Mouse (Mus musculus) heart, embryonic 10.5 days (tissue): ENCODE measurements around the gene Tex2. TPM values are rescaled to one million over a fixed set of nuclear protein-coding genes. Genes with fewer than 3 reads are reported as not detected.
"Not testable (repeated sequence)": the region's sequence is repeated elsewhere in the genome, so short reads cannot be mapped to it uniquely, and the experiment has no call there.

Experiments
- DNase-seq: peaks from one replicate; pipeline ENCODE4 v3.0.0-alpha.2; 2017; ENCODE audit warnings: low spot score
- H3K27ac ChIP-seq: fragments of 300-500 bp; sonication (generic); 2 replicates; pipeline ENCODE4 v1.5.1; 2016; ENCODE audit warnings: mild to moderate bottlenecking
- H3K27me3 ChIP-seq: fragments of 300-500 bp; sonication (generic); 2 replicates; pipeline ENCODE4 v1.6.1; 2016; ENCODE audit warnings: mild to moderate bottlenecking; ENCODE audit not compliant: poor library complexity, insufficient read depth, severe bottlenecking
- H3K36me3 ChIP-seq: fragments of 300-500 bp; sonication (generic); 2 replicates; pipeline ENCODE4 v1.6.1; 2016; ENCODE audit warnings: mild to moderate bottlenecking, moderate library complexity
- H3K4me1 ChIP-seq: fragments of 300-500 bp; sonication (generic); 2 replicates; pipeline ENCODE4 v1.6.1; 2016; ENCODE audit warnings: mild to moderate bottlenecking
- H3K4me3 ChIP-seq: fragments of 300-500 bp; sonication (generic); 2 replicates; pipeline ENCODE4 v1.5.1; 2016; ENCODE audit warnings: mild to moderate bottlenecking, moderate library complexity
- H3K9me3 ChIP-seq: fragments of 300-500 bp; sonication (generic); 2 replicates; pipeline ENCODE4 v1.6.1; 2016; ENCODE audit warnings: mild to moderate bottlenecking, moderate library complexity
- WGBS: fragments of 180-500 bp; shearing (Covaris S2); methylation state at CpG from one replicate; pipeline ENCODE4 v1.1.7; 2016; 5-methylcytosine and 5-hydroxymethylcytosine counted together
- polyA plus RNA-seq: library from polyadenylated mRNA; unstranded; fragments of >200 nt; fragmentation: Nextera tagmentation; extraction: Ambion mirVana; gene quantifications from 2 replicates; pipeline ENCODE4 v1.2.1, GENCODE M21; 2016

The Tex2 gene
- polyA plus RNA-seq, 1 experiment from 2014 or later: 12.5 TPM

DNA sequence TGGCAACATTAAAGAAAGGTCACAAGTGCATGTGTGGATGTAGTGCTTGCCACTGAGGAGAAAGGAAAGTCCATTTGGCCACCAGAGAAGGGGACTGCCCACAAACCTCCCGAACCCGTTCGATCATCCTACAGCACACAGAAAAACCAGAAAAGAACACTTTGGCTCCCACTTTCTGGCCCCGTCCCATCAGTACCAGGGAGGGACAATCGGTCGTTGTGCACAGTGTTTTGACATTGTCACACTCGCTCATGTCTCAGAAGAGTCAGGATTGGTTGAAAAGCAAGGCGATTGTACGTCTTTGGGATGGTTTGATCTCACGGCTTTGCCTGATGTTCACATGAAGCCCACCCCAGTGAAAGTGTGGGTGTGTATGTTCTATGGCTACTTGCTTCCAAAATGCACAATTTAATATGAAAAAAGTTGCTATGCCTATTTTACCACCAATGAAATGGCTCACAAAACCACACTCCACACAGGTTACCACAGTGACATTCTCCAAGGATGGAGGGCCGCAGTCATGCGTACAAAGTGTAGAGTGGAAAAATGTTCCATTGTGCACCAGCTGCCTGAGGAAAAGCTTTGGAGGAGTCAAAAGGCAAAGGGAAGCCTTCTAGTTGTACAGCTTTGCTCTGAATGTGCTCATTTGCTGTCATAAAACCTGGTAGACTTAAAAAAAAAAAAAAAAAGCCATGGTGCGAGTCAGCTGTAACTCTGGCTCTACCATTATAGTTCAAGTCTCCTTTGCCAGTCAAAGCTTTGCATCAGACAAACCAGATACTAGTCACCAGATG lies 110.4 kb downstream of the Tex2 start:
- no peaks in the 10 kb centered on the region for H3K27me3 ChIP-seq
- 66% methylated on average over 13 of the region's 13 CpGs for WGBS
- no peak for DNase-seq
- H3K36me3 ChIP-seq: peaks cover 8% of the 10 kb centered on the region
- no peaks in the 10 kb centered on the region for H3K9me3 ChIP-seq
- H3K4me3 ChIP-seq: no peak overlapping the region
- H3K27ac ChIP-seq: no peak overlapping the region
- H3K4me1 ChIP-seq: peaks cover 4% of the 10 kb centered on the region; the same call in 1 of the 2 replicates

- 0 out of 2 replicates have a peak overlapping the region, but pooled peaks have one; percentile 89 for H3K4me3 ChIP-seq
Measured at GRCm38 (mm10) chr11:106502159-106502505, 111.1 kb downstream of the Tex2 start.

DNA sequence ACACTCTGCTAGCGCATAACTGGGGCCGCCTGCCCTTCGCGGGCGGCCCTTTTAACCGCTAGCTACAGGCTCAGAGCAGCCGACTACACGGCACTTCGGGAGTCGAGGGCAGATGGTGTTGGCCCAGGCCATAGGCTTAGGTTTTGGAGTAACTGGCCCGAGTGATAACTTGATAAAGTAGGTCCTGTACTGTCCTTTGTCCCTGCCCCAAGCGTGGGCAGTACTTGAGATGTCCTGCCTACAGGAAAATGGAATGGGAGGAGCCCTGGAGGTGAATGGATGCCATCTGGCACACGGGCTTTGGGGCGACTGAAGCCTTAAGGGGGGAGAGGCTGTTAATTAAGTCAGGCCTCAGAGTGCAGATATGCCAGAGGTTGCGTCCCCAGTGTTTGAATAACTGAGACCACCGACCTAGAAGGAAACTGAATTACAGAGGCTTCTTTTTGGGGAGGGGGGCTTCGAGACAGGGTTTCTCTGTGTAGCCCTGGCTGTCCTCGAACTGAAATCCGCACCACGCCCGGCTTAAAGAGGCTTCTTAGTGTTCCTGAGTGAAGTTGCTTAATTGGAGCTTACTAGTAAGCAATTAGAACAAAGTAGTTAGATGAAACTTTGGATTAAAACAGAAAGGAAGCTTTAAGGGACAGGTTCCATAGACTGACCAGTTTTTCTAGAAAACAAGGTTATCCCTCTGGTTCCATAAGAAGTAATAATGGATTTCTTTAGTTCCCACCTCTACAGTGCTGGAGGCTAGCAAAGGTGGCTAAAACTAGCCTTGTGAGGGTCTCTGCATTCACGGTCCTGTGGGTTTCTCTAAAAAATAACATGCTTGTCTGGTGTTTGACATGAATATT lies 111.7 kb downstream of the Tex2 start:
- peak; percentile 88 for DNase-seq
- Histone ChIP-seq H3K36me3 (0 out of 2 replicates have a peak, but pooled peaks cover 2% of the 10 kb centered on the region), H3K4me3 (peak overlapping the region; percentile 89), H3K9me3 (no peaks in the 10 kb centered on the region), H3K4me1 (peaks cover 4% of the 10 kb centered on the region; the same call in 1 of the 2 replicates), H3K27me3 (no peaks in the 10 kb centered on the region), H3K27ac (peak overlapping the region; percentile 99)
- WGBS: 3% methylated on average over 22 of the region's 22 CpGs

More at GRCm38 (mm10) chr11:106502159-106502505, 111.1 kb downstream of the Tex2 start:
- no peaks in the 10 kb centered on the region for H3K9me3 ChIP-seq
- H3K27me3 ChIP-seq: no peaks in the 10 kb centered on the region
- H3K36me3 ChIP-seq: 0 out of 2 replicates have a peak, but pooled peaks cover 2% of the 10 kb centered on the region
- no peak for DNase-seq
- peak overlapping the region; percentile 99; the same call in 1 of the 2 replicates for H3K27ac ChIP-seq
- H3K4me1 ChIP-seq: peaks cover 4% of the 10 kb centered on the region; the same call in 1 of the 2 replicates

- peaks cover 4% of the 10 kb centered on the region; the same call in 1 of the 2 replicates for H3K4me1 ChIP-seq
- DNase-seq: peak; percentile 99
- WGBS: under 1% methylated on average over 54 of the region's 55 CpGs
- no peaks in the 10 kb centered on the region for H3K27me3 ChIP-seq
- peak overlapping the region; percentile 89 for H3K4me3 ChIP-seq
- no peaks in the 10 kb centered on the region for H3K9me3 ChIP-seq
- peak overlapping the region; percentile 99 for H3K27ac ChIP-seq
- 0 out of 2 replicates have a peak, but pooled peaks cover 2% of the 10 kb centered on the region for H3K36me3 ChIP-seq
Measured at GRCm38 (mm10) chr11:106500393-106501307, 112.6 kb downstream of the Tex2 start.

GRCm38 (mm10) chr11:106498739-106499379 lies 114.4 kb downstream of the Tex2 start:
- no peak overlapping the region for H3K4me3 ChIP-seq
- no peaks in the 10 kb centered on the region for H3K9me3 ChIP-seq
- H3K4me1 ChIP-seq: peaks cover 4% of the 10 kb centered on the region; the same call in 1 of the 2 replicates
- 30% methylated on average over 4 of the region's 4 CpGs for WGBS
- H3K36me3 ChIP-seq: 0 out of 2 replicates have a peak, but pooled peaks cover 2% of the 10 kb centered on the region
- DNase-seq: no peak
- no peaks in the 10 kb centered on the region for H3K27me3 ChIP-seq
- H3K27ac ChIP-seq: no peak overlapping the region

DNA sequence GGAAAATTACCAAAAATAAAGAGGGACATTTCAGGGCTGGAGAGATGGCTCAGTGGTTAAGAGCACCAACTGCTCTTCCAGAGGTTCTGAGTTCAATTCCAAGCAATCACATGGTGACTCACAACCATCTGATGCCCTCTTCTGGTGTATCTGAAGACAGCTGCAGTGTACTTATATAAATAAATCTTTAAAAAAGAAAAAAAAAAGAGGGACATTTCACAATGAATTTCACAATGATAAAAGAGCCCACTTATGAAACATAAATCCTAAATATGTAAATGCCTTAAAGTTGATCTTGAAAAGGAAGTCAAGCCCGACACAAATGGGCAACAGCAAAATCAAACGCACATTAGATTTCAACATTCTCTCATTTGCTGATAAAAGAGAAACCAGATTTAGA lies 115.3 kb downstream of the Tex2 start:
- H3K36me3 ChIP-seq: 0 out of 2 replicates have a peak, but pooled peaks cover 2% of the 10 kb centered on the region
- H3K9me3 ChIP-seq: no peaks in the 10 kb centered on the region
- no peak for DNase-seq
- H3K4me1 ChIP-seq: peaks cover 4% of the 10 kb centered on the region; the same call in 1 of the 2 replicates
- H3K4me3 ChIP-seq: no peak overlapping the region
- WGBS: 80% methylated on average over 2 of the region's 2 CpGs
- no peak overlapping the region for H3K27ac ChIP-seq
- no peaks in the 10 kb centered on the region for H3K27me3 ChIP-seq

DNA sequence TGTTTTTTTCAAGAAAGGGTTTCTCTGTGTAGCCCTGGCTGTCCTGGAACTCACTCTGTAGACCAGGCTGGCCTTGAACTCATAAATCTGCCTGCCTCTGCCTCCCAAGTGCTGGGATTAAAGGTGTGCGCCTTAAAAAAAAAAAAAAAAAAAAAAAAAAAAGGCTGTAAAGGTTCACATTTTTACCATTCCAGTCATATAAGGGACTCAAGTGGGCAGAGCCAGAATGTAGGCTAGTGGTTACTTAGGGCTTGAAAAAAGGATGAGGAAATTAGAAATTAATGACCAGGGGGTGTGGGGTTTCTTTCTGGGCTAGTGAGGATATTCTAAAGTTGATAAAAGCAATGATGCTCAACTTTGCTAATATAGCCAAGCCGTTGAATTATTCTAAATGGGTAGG lies 116.2 kb downstream of the Tex2 start:
- DNase-seq, H3K4me3 ChIP-seq, H3K27ac ChIP-seq, H3K36me3 ChIP-seq, H3K4me1 ChIP-seq, H3K27me3 ChIP-seq, H3K9me3 ChIP-seq: not testable (repeated sequence)
- 84% methylated on average over 2 of the region's 2 CpGs for WGBS

GRCm38 (mm10) chr11:106492984-106493669 lies 120.1 kb downstream of the Tex2 start:
- H3K36me3 ChIP-seq: no peaks in the 10 kb centered on the region
- H3K27ac ChIP-seq: no peak overlapping the region
- 77% methylated on average over 7 of the region's 7 CpGs for WGBS
- no peaks in the 10 kb centered on the region for H3K27me3 ChIP-seq
- H3K4me1 ChIP-seq: peaks cover 10% of the 10 kb centered on the region
- DNase-seq: no peak
- H3K9me3 ChIP-seq: no peaks in the 10 kb centered on the region
- H3K4me3 ChIP-seq: no peak overlapping the region

DNA sequence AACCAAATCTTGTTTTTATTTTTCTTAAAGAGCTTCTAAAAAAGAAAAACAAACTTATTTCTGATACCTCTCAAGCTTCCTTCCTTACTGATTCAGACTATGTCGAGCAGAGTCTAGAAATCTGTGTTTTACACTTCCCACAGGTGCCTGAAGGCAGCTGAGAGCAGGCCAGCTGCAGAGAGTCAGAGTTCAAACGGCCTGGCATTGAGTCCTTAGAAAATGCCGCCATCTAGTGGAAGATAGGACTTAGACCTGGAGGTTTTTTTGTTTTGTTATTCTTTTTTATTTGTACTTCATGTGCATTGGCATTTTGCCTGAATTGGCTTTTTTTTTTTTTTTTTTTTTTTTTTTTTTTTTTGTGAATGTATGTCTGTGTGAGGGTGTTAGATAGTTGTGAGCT lies 121.8 kb downstream of the Tex2 start:
- WGBS: 4% methylated on average over 3 of the region's 3 CpGs
- DNase-seq: no peak
- Histone ChIP-seq H3K27ac (no peak overlapping the region), H3K9me3 (no peaks in the 10 kb centered on the region), H3K36me3 (no peaks in the 10 kb centered on the region), H3K27me3 (no peaks in the 10 kb centered on the region), H3K4me1 (peaks cover 17% of the 10 kb centered on the region), H3K4me3 (no peak overlapping the region)

GRCm38 (mm10) chr11:106490600-106490999 lies 122.6 kb downstream of the Tex2 start:
- not testable (repeated sequence) for H3K4me3 ChIP-seq, H3K27me3 ChIP-seq, DNase-seq, H3K36me3 ChIP-seq, H3K27ac ChIP-seq, H3K9me3 ChIP-seq
- WGBS: 83% methylated on average over 6 of the region's 6 CpGs
- H3K4me1 ChIP-seq: peaks cover 18% of the 10 kb centered on the region

DNA sequence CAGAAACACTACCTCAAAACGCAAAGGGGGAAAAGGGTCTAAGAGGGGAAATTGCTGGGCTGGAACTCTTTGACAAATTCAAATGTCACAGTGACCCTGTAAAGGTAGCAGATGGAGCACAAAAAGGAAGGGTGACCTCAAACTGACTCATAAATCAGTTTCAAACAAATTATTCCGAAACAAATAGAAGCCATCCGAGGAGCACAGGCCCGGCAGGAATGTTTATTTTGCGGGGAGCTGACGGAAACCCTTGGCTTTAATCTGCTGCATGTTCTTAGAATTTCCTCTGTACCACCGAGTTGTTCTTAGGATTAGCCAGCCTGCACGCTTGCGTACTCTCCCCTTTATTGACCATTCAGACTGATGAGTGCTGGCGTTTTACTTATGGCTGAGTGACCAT lies 123.2 kb downstream of the Tex2 start:
- no peak for DNase-seq
- H3K9me3 ChIP-seq: no peaks in the 10 kb centered on the region

More for the DNA sequence above, 123.2 kb downstream of the Tex2 start:
- Histone ChIP-seq H3K4me3 (no peak overlapping the region), H3K27ac (no peak overlapping the region), H3K27me3 (no peaks in the 10 kb centered on the region), H3K4me1 (peaks cover 18% of the 10 kb centered on the region), H3K36me3 (no peaks in the 10 kb centered on the region)
- 65% methylated on average over 10 of the region's 10 CpGs for WGBS
